Mouse (Mus musculus): ENCODE measurements around the gene Uck2. TPM values are rescaled to one million over a fixed set of nuclear protein-coding genes. Genes with fewer than 3 reads are reported as not detected.
A peak's percentile ranks its signal among the peaks of the same experiment; 100 is the strongest.

The Uck2 gene
- polyA plus RNA-seq, 1 experiment from 2014 or later = 50.9 TPM

DNA sequence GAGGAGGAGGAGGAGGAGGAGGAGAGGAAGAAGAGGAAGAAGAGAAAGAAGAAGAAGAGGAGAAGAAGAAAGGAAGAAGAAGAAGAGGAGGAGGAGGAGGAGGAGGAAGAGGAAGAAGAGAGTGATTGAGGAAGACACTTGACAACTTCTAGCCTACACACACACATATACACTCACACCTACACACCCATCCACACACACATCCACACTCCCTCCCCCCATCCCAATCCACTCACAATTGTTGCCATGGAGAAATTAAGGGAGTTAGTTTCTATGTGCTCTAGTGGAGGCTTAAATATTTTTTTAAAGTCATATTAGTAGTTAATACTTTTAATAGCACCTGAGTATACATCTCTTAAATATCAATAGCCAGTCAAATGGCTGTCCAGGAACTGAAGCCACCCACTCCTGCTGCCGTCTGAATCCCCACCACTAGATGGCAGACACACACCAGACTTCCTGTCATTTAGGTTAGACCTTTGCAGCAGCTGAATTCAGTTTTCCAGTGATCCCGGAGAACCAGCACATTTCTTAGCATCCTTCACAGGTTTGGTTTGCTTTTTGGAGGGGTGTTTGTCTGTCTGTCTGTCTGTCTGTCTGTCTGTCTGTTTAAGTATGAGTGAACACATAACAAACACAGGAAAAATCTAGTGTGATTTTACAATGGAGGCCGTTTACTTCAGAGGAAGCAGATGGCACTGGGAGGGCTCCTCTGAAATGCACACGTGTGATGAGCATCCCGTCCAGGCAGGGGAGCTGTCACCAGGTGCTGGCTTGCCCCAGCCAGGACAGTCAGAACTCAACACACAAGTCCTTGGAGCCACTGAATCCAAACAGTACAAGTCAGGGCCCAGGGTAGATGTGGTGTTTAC is 64.6 kb downstream of the Uck2 start:
- H3K9me3 ChIP-seq = no peaks in the 10 kb centered on the region
- peak; percentile 73 for ATAC-seq (replicated peaks)
- H3K4me1 ChIP-seq = no peaks in the 10 kb centered on the region
- H3K27ac ChIP-seq = 0 out of 2 replicates have a peak overlapping the region, but pooled peaks have one; percentile 3
- WGBS = 2% methylated on average over 5 of the region's 5 CpGs
- H3K4me2 ChIP-seq = no peak overlapping the region
- H3K4me3 ChIP-seq = no peak overlapping the region
- no peaks in the 10 kb centered on the region; the same call in 1 of the 2 replicates for H3K36me3 ChIP-seq (replicated peaks)
- H3K27me3 ChIP-seq (replicated peaks) = no peaks in the 10 kb centered on the region
- no peak overlapping the region for H3K9ac ChIP-seq

DNA sequence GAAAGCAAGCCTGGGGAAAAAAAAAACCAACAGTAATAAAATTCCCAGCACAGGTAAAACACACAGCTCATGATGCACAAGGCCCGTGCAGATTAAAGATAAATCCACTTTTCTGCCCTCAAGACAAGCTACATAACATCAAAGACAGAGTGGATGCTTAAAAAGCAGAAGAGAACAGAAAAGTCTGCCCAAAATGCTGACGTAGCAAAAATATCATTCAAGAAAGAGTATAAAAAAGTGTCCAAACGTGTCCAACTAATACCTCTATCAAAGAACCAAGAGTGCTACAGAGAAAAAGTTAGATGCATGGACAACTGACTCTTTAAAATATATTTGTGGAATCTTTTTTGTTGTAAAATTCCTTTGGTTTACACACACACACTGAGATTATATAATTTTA is 69.7 kb downstream of the Uck2 start:
- no peak overlapping the region for H3K9ac ChIP-seq
- ATAC-seq (replicated peaks) = no peak
- no peaks in the 10 kb centered on the region for H3K9me3 ChIP-seq
- no peak overlapping the region for H3K4me2 ChIP-seq
- 75% methylated on average over 3 of the region's 3 CpGs for WGBS
- no peak overlapping the region for H3K27ac ChIP-seq
- H3K4me3 ChIP-seq = no peak overlapping the region
- no peaks in the 10 kb centered on the region for H3K4me1 ChIP-seq
- H3K36me3 ChIP-seq (replicated peaks) = no peaks in the 10 kb centered on the region
- H3K27me3 ChIP-seq (replicated peaks) = no peaks in the 10 kb centered on the region

DNA sequence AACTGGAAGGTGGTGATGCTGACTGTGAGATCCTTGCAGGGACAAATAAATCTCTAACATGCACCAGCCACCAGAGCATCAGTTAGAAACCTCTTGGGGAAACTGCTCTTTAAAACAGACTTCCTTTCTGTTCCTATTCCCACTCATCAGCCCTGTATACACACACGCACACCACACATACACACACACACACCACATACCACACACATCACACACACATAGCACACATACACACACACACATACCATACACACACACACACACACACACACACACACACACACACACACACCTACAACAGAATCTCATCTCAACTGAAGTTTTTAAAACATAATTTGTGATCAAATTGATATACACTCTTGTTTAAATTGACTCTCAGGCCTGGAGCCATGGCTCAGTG is 72.4 kb downstream of the Uck2 start:
- WGBS = 100% methylated on average over 1 of the region's 1 CpGs
- H3K9ac ChIP-seq = no peak overlapping the region
- no peaks in the 10 kb centered on the region for H3K27me3 ChIP-seq (replicated peaks)
- H3K36me3 ChIP-seq (replicated peaks) = no peaks in the 10 kb centered on the region
- H3K9me3 ChIP-seq = no peaks in the 10 kb centered on the region
- peak; percentile 31; the same call in 1 of the 2 replicates for ATAC-seq (replicated peaks)
- no peaks in the 10 kb centered on the region for H3K4me1 ChIP-seq
- no peak overlapping the region for H3K4me3 ChIP-seq
- H3K4me2 ChIP-seq = no peak overlapping the region
- H3K27ac ChIP-seq = no peak overlapping the region

DNA sequence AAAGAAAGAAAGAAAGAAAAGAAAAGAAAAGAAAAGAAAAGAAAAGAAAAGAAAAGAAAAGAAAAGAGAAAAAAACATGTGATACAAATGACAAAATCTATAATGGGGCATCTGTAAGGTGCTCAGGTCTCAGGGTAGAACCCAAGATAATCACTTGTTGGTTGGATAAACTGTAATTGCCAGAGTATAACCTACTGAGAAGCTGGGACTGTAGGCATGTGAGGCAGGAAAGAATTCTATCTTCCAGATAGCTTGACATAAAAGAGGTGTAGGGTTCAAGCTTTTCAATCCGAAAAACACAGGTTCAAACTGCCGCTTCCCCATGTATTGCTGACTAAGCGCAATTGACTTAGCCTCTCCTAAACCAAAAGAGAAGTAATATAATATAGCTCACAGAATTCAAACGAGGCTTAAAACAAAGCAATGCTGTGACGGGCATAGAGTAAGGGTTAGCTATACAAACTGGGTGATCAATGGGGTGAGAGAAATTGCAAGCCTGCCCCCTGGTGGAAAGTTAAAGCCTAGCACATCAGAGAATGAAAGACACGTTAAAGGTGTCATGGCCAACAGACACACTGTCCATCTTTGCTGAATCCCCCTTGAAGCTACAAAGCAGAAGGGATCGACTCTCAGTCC is 73.0 kb downstream of the Uck2 start:
- Histone ChIP-seq H3K4me2 (peak overlapping the region; percentile 33), H3K9me3 (no peaks in the 10 kb centered on the region), H3K9ac (no peak overlapping the region), H3K27ac (no peak overlapping the region), H3K27me3 (replicated peaks) (no peaks in the 10 kb centered on the region), H3K36me3 (replicated peaks) (no peaks in the 10 kb centered on the region), H3K4me1 (no peaks in the 10 kb centered on the region), H3K4me3 (no peak overlapping the region)
- peak; percentile 89 for ATAC-seq (replicated peaks)
- 23% methylated on average over 7 of the region's 7 CpGs for WGBS

DNA sequence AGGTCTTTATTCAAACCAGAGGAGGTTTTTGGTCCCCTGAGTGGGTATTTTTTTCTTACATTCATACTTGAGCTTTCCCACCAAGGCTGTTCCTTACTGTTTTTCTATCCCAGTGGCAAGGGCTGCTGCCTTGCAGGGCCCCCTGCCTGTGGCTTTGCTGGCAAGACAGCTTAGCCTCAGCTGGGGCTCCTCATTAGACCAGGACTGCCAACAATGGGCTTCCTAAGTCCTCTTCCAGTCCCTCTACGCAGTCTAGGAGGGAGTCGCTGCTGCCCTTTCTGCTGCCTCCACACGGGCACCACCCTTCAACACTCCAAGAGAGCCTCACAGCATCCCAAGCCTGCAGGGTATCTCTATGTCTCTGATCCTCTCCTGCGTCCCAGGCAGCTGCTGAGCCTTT is 76.3 kb downstream of the Uck2 start:
- Histone ChIP-seq H3K4me3 (no peak overlapping the region), H3K27ac (no peak overlapping the region), H3K4me1 (no peaks in the 10 kb centered on the region), H3K4me2 (no peak overlapping the region), H3K36me3 (replicated peaks) (no peaks in the 10 kb centered on the region), H3K9me3 (no peaks in the 10 kb centered on the region), H3K27me3 (replicated peaks) (no peaks in the 10 kb centered on the region), H3K9ac (no peak overlapping the region)
- no peak for ATAC-seq (replicated peaks)
- 25% methylated on average over 4 of the region's 4 CpGs for WGBS

DNA sequence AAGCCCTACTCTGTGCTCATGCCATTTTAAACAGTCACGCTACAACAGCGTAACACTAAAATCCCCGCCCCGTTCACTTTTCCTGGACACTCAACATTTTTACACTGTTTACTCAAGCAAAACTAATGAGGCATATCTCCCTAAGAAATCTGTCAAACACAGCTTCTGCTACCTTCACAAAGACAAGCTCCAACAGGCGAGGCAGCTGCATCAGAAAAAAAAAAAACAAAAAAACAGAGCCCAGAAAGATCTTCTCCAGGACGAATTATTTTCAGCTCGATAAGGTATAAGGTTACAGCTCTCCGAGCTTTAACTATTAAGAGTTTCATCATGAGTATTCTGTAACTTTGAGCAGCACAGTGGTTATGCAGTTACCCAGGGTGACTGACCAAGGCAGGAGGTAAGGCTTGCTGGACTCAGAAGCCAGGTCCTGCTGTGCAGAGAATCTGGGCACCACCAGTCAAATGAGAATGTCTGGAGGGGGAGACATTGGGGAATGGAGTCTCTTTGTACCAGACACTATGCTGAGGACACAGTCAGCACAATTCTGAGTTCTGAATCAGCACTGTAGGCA is 79.9 kb downstream of the Uck2 start:
- Histone ChIP-seq H3K27me3 (replicated peaks) (no peaks in the 10 kb centered on the region), H3K9me3 (no peaks in the 10 kb centered on the region), H3K27ac (no peak overlapping the region), H3K4me2 (no peak overlapping the region), H3K36me3 (replicated peaks) (no peaks in the 10 kb centered on the region), H3K4me1 (no peaks in the 10 kb centered on the region), H3K4me3 (no peak overlapping the region), H3K9ac (no peak overlapping the region)
- WGBS = 77% methylated on average over 8 of the region's 8 CpGs
- ATAC-seq (replicated peaks) = no peak

DNA sequence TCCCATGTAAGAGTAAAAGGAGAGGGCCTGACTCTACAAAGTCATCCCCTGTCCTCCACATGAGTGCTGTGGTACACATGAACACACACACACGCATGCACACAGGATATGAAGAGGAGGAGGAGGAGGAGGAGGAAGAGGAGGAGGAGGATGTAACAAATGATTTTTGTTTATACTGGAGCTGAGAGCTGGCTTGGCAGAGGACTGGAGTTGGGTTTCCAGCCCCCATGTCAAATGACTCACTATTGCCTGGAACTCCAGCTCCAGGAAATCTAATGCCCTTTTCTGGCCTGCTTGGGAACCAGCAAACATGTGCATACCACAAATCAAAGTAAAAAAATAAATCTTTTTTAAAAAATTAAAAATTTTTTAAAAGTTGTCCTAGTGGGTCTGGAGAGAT is 80.7 kb downstream of the Uck2 start:
- no peak overlapping the region for H3K4me3 ChIP-seq
- H3K36me3 ChIP-seq (replicated peaks) = no peaks in the 10 kb centered on the region
- H3K4me1 ChIP-seq = no peaks in the 10 kb centered on the region
- no peak overlapping the region for H3K9ac ChIP-seq
- no peaks in the 10 kb centered on the region for H3K9me3 ChIP-seq
- WGBS = 90% methylated on average over 1 of the region's 1 CpGs
- ATAC-seq (replicated peaks) = no peak
- H3K4me2 ChIP-seq = no peak overlapping the region
- no peak overlapping the region for H3K27ac ChIP-seq
- no peaks in the 10 kb centered on the region for H3K27me3 ChIP-seq (replicated peaks)

DNA sequence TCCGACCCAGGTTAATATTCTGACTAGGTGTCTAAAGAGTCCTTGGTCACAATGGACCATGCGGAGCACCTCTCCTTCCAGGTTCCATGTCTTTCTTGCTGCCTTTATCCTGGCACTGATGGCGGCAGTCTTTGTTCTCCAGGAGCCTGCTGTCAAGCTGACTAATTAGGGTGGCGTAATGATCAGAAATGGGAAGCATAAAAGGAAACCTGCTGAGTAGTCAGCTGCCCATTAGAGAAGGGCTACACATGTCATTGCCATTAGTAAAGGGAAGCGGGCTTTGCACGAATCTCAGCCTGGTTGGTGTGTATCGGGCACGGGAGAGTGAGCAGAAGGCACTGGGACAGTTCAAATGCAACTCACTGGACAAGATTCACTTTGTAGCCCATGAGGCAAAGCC is 90.4 kb downstream of the Uck2 start:
- no peaks in the 10 kb centered on the region for H3K9me3 ChIP-seq
- H3K27ac ChIP-seq = no peak overlapping the region; the same call in 1 of the 2 replicates
- WGBS = 51% methylated on average over 8 of the region's 8 CpGs
- H3K36me3 ChIP-seq (replicated peaks) = no peaks in the 10 kb centered on the region
- ATAC-seq (replicated peaks) = peak; percentile 71
- H3K4me2 ChIP-seq = no peak overlapping the region
- H3K4me1 ChIP-seq = peaks cover 6% of the 10 kb centered on the region; the same call in 1 of the 2 replicates
- no peaks in the 10 kb centered on the region for H3K27me3 ChIP-seq (replicated peaks)
- H3K4me3 ChIP-seq = no peak overlapping the region
- no peak overlapping the region for H3K9ac ChIP-seq

DNA sequence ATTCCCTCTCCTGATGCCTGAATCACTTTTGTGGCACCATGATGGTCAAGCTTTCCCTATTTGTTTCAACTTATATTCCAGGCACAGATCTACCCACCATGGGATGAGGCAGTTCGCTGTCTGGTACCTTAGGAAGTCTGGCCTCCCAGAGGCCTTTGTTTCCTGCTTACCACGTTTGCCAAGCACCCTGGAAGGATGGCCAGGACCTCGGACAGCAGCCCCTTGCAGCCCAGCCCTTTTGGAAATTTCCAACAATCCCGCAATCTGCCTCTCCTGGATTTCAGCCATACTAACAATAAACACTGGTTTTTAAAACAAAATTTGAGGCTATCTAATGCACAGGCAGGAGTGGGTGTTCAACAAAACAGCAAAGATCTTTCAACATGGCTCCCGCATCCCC is 97.3 kb downstream of the Uck2 start:
- Histone ChIP-seq H3K4me1 (peaks cover 6% of the 10 kb centered on the region; the same call in 1 of the 2 replicates), H3K27ac (no peak overlapping the region), H3K9me3 (no peaks in the 10 kb centered on the region), H3K36me3 (replicated peaks) (no peaks in the 10 kb centered on the region), H3K9ac (no peak overlapping the region), H3K4me3 (no peak overlapping the region), H3K27me3 (replicated peaks) (no peaks in the 10 kb centered on the region), H3K4me2 (no peak overlapping the region)
- no peak for ATAC-seq (replicated peaks)
- WGBS = 47% methylated on average over 5 of the region's 5 CpGs

DNA sequence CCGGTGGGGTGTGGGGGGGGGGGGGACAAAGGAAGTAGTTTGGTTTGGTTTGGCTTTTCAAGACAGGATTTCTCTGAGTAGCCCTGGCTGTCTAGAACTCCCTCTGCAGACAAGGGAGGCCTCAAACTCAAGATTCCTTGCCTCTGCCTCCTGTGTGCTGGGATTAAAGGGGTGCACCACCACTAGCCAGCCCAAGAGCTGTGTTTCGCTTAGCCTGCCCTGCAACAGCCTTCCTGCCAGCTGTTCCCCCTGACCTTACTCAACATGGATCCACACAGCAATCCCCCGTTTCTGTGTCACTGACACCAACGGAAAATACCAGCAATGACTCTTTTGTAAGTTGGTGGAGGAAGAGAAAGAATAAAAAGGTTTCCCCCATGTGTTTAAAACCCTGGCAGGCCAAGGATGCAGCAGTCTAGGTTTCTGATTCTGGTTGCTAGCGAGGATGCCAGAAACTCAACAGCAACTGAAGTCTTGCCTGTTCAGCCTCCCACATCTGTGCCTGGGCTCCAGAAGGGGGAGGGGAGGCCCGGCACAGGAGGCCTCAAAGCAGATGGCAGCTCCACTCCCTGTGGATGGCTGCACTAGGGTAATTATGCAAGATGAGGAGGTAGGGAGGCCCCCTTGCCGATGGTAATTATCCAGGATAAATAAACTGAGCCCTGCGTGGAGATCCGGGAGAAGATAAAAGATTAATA is 103.1 kb downstream of the Uck2 start:
- Histone ChIP-seq H3K9me3 (no peaks in the 10 kb centered on the region), H3K4me1 (0 out of 2 replicates have a peak, but pooled peaks cover 4% of the 10 kb centered on the region), H3K27me3 (replicated peaks) (no peaks in the 10 kb centered on the region), H3K4me3 (no peak overlapping the region), H3K4me2 (no peak overlapping the region), H3K27ac (peak overlapping the region; percentile 40), H3K9ac (no peak overlapping the region), H3K36me3 (replicated peaks) (no peaks in the 10 kb centered on the region)
- ATAC-seq (replicated peaks) = peak; percentile 93
- WGBS = 25% methylated on average over 9 of the region's 9 CpGs

Measured in midbrain, embryonic 15.5 days (tissue).